ENCODE assay signal across 9 mouse cellular contexts in the genomic region with DNA sequence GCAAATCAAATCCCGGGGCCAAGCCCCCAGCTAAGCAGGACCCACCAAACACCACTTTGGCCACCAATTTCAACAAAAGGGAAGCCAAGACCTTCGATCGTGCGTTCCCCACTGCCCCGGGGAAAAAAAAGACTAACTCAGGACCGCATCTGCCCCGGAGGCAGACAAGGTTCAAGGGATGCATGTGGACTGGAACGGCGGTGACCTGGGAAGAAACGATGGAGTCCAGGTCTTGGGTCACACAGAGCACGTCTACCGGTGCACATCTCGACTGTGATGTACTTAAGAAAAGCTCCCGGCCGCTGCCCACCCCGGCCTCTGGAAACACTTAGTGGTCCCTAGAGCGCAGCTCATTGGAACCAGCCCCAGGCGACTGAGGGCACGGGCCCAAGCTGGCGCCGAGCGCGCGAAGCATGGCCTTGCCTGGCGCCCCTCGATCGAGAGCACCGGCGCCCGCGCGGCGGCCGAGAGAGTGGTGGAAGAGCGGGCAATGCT. TPM values are rescaled to one million over a fixed set of nuclear protein-coding genes. Genes with fewer than 3 reads are reported as not detected.
DNase-seq lines count a peak whose midpoint lies in the region; ATAC-seq lines count a peak whose summit lies in the region.
"Had no signal": no experiment of that assay in that cellular context is flagged by ENCODE, and none has a peak within 500 bp of the region (broad histone marks: within the 10 kb centered on the region; RNA-seq: fewer than 3 reads in every experiment).

No protein-coding gene starts in this region.

- H3K4me3 ChIP-seq in embryonic facial prominence, embryonic 12.5 days: peak overlapping the region; percentile 86
- H3K4me3 ChIP-seq in liver, embryonic 12.5 days: peak overlapping the region; percentile 45

- H3K4me2 ChIP-seq in embryonic facial prominence, embryonic 12.5 days (replicated peaks): peak overlapping the region; percentile 66
- H3K4me2 ChIP-seq in liver, embryonic 12.5 days: peak overlapping the region; percentile 61

- H3K4me1 ChIP-seq in embryonic facial prominence, embryonic 12.5 days: peaks cover 44% of the 10 kb centered on the region
- no peaks in the 10 kb centered on the region for H3K4me1 ChIP-seq in liver, embryonic 12.5 days

- peak; percentile 45 for DNase-seq in right cerebral cortex, postnatal 4 days
- no peak for DNase-seq in right cerebral cortex, postnatal 25 days
- peak; percentile 10 for DNase-seq in heart, postnatal 25 days (ENCODE audit: low spot score)
- DNase-seq in retina, postnatal 1 day: peak; percentile 57
- DNase-seq in ovary, adult 18-20 months (ENCODE audit: low spot score): no peak
- DNase-seq in layer of hippocampus, adult 18-20 months (ENCODE audit: low spot score in 2 of 2): no peak

- intact Hi-C loops in heart, postnatal 25 days (cut with DNase I): no loop called here

- no peaks in the 10 kb centered on the region for H3K27me3 ChIP-seq in embryonic facial prominence, embryonic 12.5 days
- H3K27me3 ChIP-seq in liver, embryonic 12.5 days (replicated peaks): peaks cover 69% of the 10 kb centered on the region

- ATAC-seq in embryonic facial prominence, embryonic 12.5 days (ENCODE audit: insufficient number of reproducible peaks, insufficient read depth, low FRiP score, low TSS enrichment): peak; percentile 47; the same call in 1 of the 2 replicates
- no peak for ATAC-seq in liver, embryonic 12.5 days

- peak overlapping the region; percentile 91 for H3K9ac ChIP-seq in embryonic facial prominence, embryonic 12.5 days
- 0 out of 2 replicates have a peak overlapping the region, but pooled peaks have one; percentile 6 for H3K9ac ChIP-seq in liver, embryonic 12.5 days

- no peaks in the 10 kb centered on the region for H3K36me3 ChIP-seq in embryonic facial prominence, embryonic 12.5 days
- H3K36me3 ChIP-seq in liver, embryonic 12.5 days: no peaks in the 10 kb centered on the region

- H3K27ac ChIP-seq in embryonic facial prominence, embryonic 12.5 days: peak overlapping the region; percentile 91
- H3K27ac ChIP-seq in liver, embryonic 12.5 days: no peak overlapping the region
- H3K27ac ChIP-seq: macrophage had no signal

- no peaks in the 10 kb centered on the region for H3K9me3 ChIP-seq in embryonic facial prominence, embryonic 12.5 days
- H3K9me3 ChIP-seq in liver, embryonic 12.5 days (replicated peaks): no peaks in the 10 kb centered on the region

- under 1% methylated on average over 35 of the region's 35 CpGs for whole genome bisulfite sequencing in embryonic facial prominence, embryonic 12.5 days
- WGBS in liver, embryonic 12.5 days (ENCODE audit: insufficient replicate concordance): 6% methylated on average over 33 of the region's 35 CpGs

RNA-seq across cellular contexts. Expression of a gene that starts 0.6 kb away (rescaled TPM):
- 42.0 and 42.1 TPM in 2 replicates for polyA plus RNA-seq in embryonic facial prominence, embryonic 12.5 days (2016; fragmentation: Nextera tagmentation; extraction: Ambion mirVana)
- total RNA-seq in heart, postnatal 25 days (2021): 1 to 10 TPM; 1.5 to 1.8 TPM
- 1.5 TPM in 2 replicates for polyA plus RNA-seq in liver, embryonic 12.5 days (2016; fragmentation: Nextera tagmentation; extraction: Ambion mirVana)
- under 1 TPM; 0.57 to 0.91 TPM for total RNA-seq in layer of hippocampus, adult 18-20 months (2021)
- polyA plus RNA-seq: macrophage had no signal

Comparison
In these comparisons a context has a peak if more than half of its experiments do, and no peak if none do; other contexts are left out.
1. DNase-seq: peak in right cerebral cortex, postnatal 4 days (single experiment), heart, postnatal 25 days (single experiment) and retina, postnatal 1 day (single experiment); none in right cerebral cortex, postnatal 25 days (single experiment), ovary, adult 18-20 months (single experiment) and layer of hippocampus, adult 18-20 months (0 of 2).